Mouse (Mus musculus): ENCODE measurements around the gene Slc3a1. TPM values are rescaled to one million over a fixed set of nuclear protein-coding genes. Genes with fewer than 3 reads are reported as not detected.
A peak's percentile ranks its signal among the peaks of the same experiment; 100 is the strongest.

Slc3a1 gene
- polyA plus RNA-seq, 1 experiment from 2014 or later, result 0.49 TPM

DNA sequence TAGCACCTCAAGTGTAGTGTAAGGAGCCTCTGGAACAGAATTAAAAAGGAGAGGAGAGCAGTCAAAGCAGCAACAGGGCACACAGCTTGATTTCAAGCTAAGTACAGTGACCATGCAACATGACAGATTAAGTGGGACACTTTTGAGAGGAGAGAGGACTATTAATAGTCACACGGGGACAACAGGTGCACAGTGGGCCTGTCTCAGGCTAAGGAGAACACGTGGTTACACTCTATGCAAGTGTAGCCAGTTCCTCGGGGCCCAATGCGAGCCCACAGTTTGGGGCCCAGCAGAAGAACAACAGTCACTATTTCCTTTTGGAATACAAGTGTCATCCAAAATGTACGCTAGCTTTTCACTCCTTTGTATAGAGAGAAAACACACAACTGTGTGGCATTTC is 59.4 kb downstream of the Slc3a1 start:
- Histone ChIP-seq H3K4me1 (replicated peaks; ENCODE audit: control insufficient read depth, insufficient read depth, low read length) (no peaks in the 10 kb centered on the region), H3K27me3 (ENCODE audit: control insufficient read depth, insufficient read depth, low read length) (no peaks in the 10 kb centered on the region), H3K9ac (ENCODE audit: low read depth, low read length) (no peak overlapping the region), H3K4me2 (replicated peaks; ENCODE audit: low read depth, low read length) (no peak overlapping the region), H3K9me3 (ENCODE audit: control insufficient read depth, low read length) (no peaks in the 10 kb centered on the region), H3K4me3 (ENCODE audit: low read depth, low read length) (no peak overlapping the region), H3K36me3 (ENCODE audit: control insufficient read depth, insufficient read depth, low read length) (no peaks in the 10 kb centered on the region), H3K27ac (ENCODE audit: low read depth, low read length) (no peak overlapping the region)
- no peak for DNase-seq (ENCODE audit: low spot score)
- 92% methylated on average over 5 of the region's 5 CpGs for WGBS
- ATAC-seq (ENCODE audit: low FRiP score), result no peak

DNA sequence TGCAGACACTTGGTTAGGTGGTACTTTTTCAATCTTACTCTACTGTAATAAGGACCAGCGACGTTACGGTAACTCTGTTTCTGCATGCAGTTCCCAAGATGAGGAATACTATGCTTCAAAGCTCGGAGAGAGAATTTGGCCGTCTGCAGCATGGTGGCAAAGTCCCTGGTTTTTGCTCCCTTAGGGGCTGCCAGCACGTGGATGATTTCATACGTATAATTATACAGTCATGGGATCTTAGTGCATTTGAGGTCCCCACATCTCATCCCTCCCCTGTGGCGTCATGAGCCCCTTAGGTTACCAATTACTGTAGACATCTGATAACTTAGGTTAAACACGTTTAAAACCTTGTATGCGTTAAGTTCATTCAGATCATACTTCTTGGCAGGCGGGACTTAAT is 60.2 kb downstream of the Slc3a1 start:
- WGBS, result 92% methylated on average over 11 of the region's 11 CpGs
- no peak overlapping the region for H3K4me3 ChIP-seq (ENCODE audit: low read depth, low read length)
- H3K27ac ChIP-seq (ENCODE audit: low read depth, low read length), result no peak overlapping the region
- ATAC-seq (ENCODE audit: low FRiP score), result no peak
- H3K9me3 ChIP-seq (ENCODE audit: control insufficient read depth, low read length), result no peaks in the 10 kb centered on the region
- H3K4me2 ChIP-seq (replicated peaks; ENCODE audit: low read depth, low read length), result no peak overlapping the region
- no peak for DNase-seq (ENCODE audit: low spot score)
- no peaks in the 10 kb centered on the region for H3K4me1 ChIP-seq (replicated peaks; ENCODE audit: control insufficient read depth, insufficient read depth, low read length)
- no peak overlapping the region for H3K9ac ChIP-seq (ENCODE audit: low read depth, low read length)
- no peaks in the 10 kb centered on the region for H3K36me3 ChIP-seq (ENCODE audit: control insufficient read depth, insufficient read depth, low read length)
- H3K27me3 ChIP-seq (ENCODE audit: control insufficient read depth, insufficient read depth, low read length), result no peaks in the 10 kb centered on the region

DNA sequence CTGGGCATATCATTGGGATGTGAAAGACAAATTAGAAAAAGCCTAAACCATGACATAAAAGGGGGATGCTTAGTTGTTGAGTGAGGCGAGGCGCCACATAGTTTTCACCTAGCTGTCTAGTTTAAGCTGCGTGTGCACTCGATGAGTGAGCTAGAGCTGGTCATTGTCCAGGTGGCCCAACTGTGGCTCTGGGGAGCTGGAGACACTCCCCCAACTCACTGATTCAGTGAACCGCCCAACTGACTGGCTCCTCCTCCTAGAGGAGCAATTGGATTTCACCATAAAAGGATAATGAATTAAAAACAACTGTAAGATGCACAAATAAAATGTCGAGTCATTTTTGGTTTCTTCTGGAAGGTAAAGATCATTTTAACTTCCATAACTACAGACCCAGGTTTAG is 60.8 kb downstream of the Slc3a1 start:
- DNase-seq (ENCODE audit: low spot score) (no peak), ATAC-seq (ENCODE audit: low FRiP score) (no peak)
- Histone ChIP-seq H3K4me2 (replicated peaks; ENCODE audit: low read depth, low read length) (0 out of 2 replicates have a peak overlapping the region, but pooled peaks have one; percentile 68), H3K4me1 (replicated peaks; ENCODE audit: control insufficient read depth, insufficient read depth, low read length) (no peaks in the 10 kb centered on the region), H3K27ac (ENCODE audit: low read depth, low read length) (no peak overlapping the region), H3K9ac (ENCODE audit: low read depth, low read length) (no peak overlapping the region), H3K27me3 (ENCODE audit: control insufficient read depth, insufficient read depth, low read length) (no peaks in the 10 kb centered on the region), H3K36me3 (ENCODE audit: control insufficient read depth, insufficient read depth, low read length) (no peaks in the 10 kb centered on the region), H3K9me3 (ENCODE audit: control insufficient read depth, low read length) (no peaks in the 10 kb centered on the region), H3K4me3 (ENCODE audit: low read depth, low read length) (peak overlapping the region; percentile 63; the same call in 1 of the 2 replicates)
- WGBS, result 52% methylated on average over 6 of the region's 6 CpGs

DNA sequence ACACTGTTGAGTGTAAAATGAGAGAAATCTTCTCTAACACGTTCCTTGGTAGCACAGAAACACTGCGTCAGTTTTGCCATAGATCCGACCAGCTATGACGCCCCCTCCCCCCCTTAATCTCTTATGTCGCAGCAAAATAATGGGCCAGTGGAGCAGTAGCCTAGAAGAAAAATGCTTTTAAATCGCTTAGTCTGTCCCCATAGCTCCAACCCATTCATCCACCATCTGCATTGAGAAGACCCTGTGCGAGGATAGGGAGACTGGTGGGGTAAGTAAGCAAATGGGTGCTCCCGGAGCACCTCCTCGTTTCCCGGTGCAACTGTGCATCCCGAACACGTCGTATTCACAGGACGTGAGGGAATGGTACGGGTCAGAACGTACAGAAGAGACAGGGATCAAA is 61.4 kb downstream of the Slc3a1 start:
- under 1% methylated on average over 16 of the region's 16 CpGs for WGBS

DNA sequence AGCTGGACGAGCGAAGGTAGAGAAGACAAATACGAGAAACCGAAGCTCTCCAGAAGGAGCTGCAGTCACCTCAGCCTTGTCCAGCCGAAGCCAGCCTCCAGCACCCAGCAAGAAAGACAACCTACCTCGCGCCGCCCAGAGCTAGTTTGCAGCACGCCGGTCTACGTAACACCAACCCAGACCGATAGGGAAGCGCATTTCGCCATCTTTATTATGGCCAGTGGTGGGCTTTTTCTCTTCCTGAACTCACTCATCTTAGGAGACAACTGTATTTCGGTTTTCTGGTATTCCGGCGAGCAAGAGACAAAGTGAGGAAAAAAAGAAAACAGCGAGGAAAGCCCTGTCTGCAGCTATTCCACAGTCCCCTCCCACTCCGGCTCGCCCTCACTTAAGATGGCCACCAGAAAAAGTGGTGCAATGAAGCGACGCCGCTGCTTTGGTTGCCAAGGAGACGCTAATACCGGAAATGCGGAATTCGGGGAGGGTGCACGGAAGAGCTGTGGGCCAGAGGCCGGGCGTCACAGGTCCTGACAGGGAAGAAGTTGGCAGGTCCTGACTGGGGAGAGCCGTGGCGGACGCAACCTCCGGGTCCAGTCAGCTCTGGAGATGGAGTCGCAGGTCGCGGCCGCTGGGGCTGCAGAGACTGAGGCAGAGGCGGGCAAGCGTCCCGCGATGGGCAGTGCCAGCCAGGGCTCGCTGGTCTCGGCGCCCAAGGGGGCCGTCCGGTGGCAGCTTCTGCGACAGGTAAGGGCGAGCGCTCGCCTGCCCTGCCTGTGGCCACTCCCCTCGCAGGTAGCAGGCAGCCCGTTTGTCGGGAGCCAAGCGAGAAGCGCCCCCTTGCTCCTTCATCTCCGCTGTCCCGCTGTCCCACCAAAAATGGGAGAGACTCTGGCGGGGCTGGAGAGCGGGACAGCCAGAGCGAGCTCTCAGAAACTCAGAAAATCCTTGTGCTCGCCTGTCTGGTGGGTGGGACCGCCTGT is 62.2 kb downstream of the Slc3a1 start, which contains the start of the genes Prepl and Camkmt:
TSS of gene Prepl (minus strand) at position 122 of the 980 bp plus-strand sequence.
TSS of gene Camkmt (plus strand) at position 433 of the 980 bp plus-strand sequence.
- H3K36me3 ChIP-seq (ENCODE audit: control insufficient read depth, insufficient read depth, low read length), result no peaks in the 10 kb centered on the region
- H3K4me2 ChIP-seq (replicated peaks; ENCODE audit: low read depth, low read length), result peak within 1 kb of the TSS; percentile 68
- WGBS, result under 1% methylated on average over 63 of the region's 63 CpGs
- peak within 1 kb of the TSS; percentile 72 for H3K27ac ChIP-seq (ENCODE audit: low read depth, low read length)
- peak within 1 kb of the TSS; percentile 82 for H3K9ac ChIP-seq (ENCODE audit: low read depth, low read length)
- peak; percentile 97 for DNase-seq (ENCODE audit: low spot score)
- no peaks in the 10 kb centered on the region for H3K9me3 ChIP-seq (ENCODE audit: control insufficient read depth, low read length)
- H3K4me1 ChIP-seq (replicated peaks; ENCODE audit: control insufficient read depth, insufficient read depth, low read length), result no peaks in the 10 kb centered on the region
- ATAC-seq (ENCODE audit: low FRiP score), result peak; percentile 98
- H3K4me3 ChIP-seq (ENCODE audit: low read depth, low read length), result peak within 1 kb of the TSS; percentile 63
- H3K27me3 ChIP-seq (ENCODE audit: control insufficient read depth, insufficient read depth, low read length), result no peaks in the 10 kb centered on the region

More for the DNA sequence above, 61.4 kb downstream of the Slc3a1 start:
- Histone ChIP-seq H3K27me3 (ENCODE audit: control insufficient read depth, insufficient read depth, low read length) (no peaks in the 10 kb centered on the region), H3K27ac (ENCODE audit: low read depth, low read length) (peak overlapping the region; percentile 72), H3K9me3 (ENCODE audit: control insufficient read depth, low read length) (no peaks in the 10 kb centered on the region), H3K4me1 (replicated peaks; ENCODE audit: control insufficient read depth, insufficient read depth, low read length) (no peaks in the 10 kb centered on the region), H3K4me3 (ENCODE audit: low read depth, low read length) (peak overlapping the region; percentile 63), H3K36me3 (ENCODE audit: control insufficient read depth, insufficient read depth, low read length) (no peaks in the 10 kb centered on the region), H3K9ac (ENCODE audit: low read depth, low read length) (peak overlapping the region; percentile 82), H3K4me2 (replicated peaks; ENCODE audit: low read depth, low read length) (peak overlapping the region; percentile 68)
- DNase-seq (ENCODE audit: low spot score) (no peak), ATAC-seq (ENCODE audit: low FRiP score) (peak; percentile 28)

DNA sequence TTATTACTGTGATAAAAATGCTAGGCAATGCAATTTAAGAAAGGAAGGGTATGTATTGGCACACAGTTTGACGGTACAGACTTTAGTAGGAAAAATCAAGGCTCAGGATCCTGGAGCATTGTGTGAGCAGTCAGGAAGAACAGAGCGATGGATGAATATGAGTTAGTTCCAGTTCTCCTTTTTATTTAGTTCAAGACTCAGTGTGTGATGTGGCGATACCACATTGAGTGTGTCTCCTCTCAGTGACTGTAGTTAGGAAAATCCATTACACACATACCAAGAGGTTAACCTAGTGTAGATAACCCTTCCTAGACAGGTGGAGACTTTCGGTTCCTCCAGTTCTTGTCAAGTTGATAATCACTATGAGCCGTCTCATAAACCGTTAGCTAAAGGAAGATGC is 63.6 kb downstream of the Slc3a1 start:
- Histone ChIP-seq H3K36me3 (ENCODE audit: control insufficient read depth, insufficient read depth, low read length) (no peaks in the 10 kb centered on the region), H3K27ac (ENCODE audit: low read depth, low read length) (no peak overlapping the region), H3K27me3 (ENCODE audit: control insufficient read depth, insufficient read depth, low read length) (no peaks in the 10 kb centered on the region), H3K4me2 (replicated peaks; ENCODE audit: low read depth, low read length) (no peak overlapping the region), H3K4me1 (replicated peaks; ENCODE audit: control insufficient read depth, insufficient read depth, low read length) (no peaks in the 10 kb centered on the region), H3K9me3 (ENCODE audit: control insufficient read depth, low read length) (no peaks in the 10 kb centered on the region), H3K4me3 (ENCODE audit: low read depth, low read length) (no peak overlapping the region), H3K9ac (ENCODE audit: low read depth, low read length) (no peak overlapping the region)
- DNase-seq (ENCODE audit: low spot score), result no peak
- 90% methylated on average over 6 of the region's 6 CpGs for WGBS
- no peak for ATAC-seq (ENCODE audit: low FRiP score)

DNA sequence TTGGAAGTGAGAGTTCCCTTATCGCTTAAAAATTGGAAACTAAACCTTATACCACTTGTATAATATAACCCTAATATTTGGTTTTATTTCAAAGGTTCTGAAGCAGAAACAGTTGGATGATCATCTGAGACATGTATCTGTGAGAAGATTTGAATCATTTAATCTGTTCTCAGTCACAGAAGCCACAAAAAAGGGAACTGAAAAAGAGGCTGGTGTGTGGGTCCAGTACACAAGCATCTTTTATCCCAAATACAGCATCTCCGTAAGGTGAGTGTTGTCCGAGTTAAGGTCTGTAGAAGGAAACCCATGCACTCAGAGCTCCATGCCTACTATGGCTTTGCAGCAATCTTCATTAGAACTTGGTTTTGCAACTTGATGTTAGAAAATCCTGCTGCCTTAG is 68.2 kb downstream of the Slc3a1 start:
- H3K9me3 ChIP-seq (ENCODE audit: control insufficient read depth, low read length), result peaks cover 3% of the 10 kb centered on the region; the same call in 1 of the 2 replicates
- no peak overlapping the region for H3K4me2 ChIP-seq (replicated peaks; ENCODE audit: low read depth, low read length)
- 93% methylated on average over 3 of the region's 3 CpGs for WGBS
- no peaks in the 10 kb centered on the region for H3K27me3 ChIP-seq (ENCODE audit: control insufficient read depth, insufficient read depth, low read length)
- H3K4me3 ChIP-seq (ENCODE audit: low read depth, low read length), result no peak overlapping the region
- no peak overlapping the region for H3K9ac ChIP-seq (ENCODE audit: low read depth, low read length)
- peaks cover 3% of the 10 kb centered on the region; the same call in 1 of the 2 replicates for H3K36me3 ChIP-seq (ENCODE audit: control insufficient read depth, insufficient read depth, low read length)
- H3K27ac ChIP-seq (ENCODE audit: low read depth, low read length), result no peak overlapping the region
- DNase-seq (ENCODE audit: low spot score) (no peak), ATAC-seq (ENCODE audit: low FRiP score) (no peak)
- H3K4me1 ChIP-seq (replicated peaks; ENCODE audit: control insufficient read depth, insufficient read depth, low read length), result no peaks in the 10 kb centered on the region

DNA sequence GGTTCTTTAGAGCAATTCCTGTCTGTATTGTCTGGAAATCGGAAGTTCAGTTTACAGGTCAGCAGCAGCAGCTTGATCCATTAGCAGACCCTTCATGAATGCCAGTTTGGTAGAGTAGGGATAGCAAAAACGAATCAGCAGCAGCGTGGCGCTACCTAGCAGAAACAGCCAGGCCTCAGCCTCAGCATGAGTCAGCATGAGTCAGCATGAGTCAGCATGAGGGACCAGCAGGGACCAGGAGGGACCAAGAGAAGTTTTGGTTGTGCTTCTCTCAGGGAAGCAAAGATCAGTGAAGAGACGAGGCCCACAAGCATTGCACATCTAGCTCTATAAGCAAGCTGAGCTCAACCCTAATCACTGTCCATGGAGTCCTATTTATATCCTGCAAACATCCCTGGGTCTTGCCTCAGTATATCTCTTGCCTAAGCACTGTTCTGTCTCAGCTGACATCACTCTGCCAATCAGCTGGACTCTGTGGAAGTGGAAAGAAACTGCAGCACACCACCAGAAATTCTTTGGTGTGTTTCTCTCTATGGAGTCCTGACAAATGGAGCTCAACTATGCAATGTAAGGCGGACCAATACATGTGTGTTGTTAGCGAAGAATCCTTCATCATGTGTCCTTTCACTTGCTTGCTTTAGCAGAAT is 70.6 kb downstream of the Slc3a1 start:
- Histone ChIP-seq H3K36me3 (ENCODE audit: control insufficient read depth, insufficient read depth, low read length) (peaks cover 3% of the 10 kb centered on the region; the same call in 1 of the 2 replicates), H3K27ac (ENCODE audit: low read depth, low read length) (no peak overlapping the region), H3K4me1 (replicated peaks; ENCODE audit: control insufficient read depth, insufficient read depth, low read length) (no peaks in the 10 kb centered on the region), H3K9me3 (ENCODE audit: control insufficient read depth, low read length) (peaks cover 3% of the 10 kb centered on the region; the same call in 1 of the 2 replicates), H3K4me2 (replicated peaks; ENCODE audit: low read depth, low read length) (no peak overlapping the region), H3K9ac (ENCODE audit: low read depth, low read length) (no peak overlapping the region), H3K4me3 (ENCODE audit: low read depth, low read length) (no peak overlapping the region), H3K27me3 (ENCODE audit: control insufficient read depth, insufficient read depth, low read length) (no peaks in the 10 kb centered on the region)
- ATAC-seq (ENCODE audit: low FRiP score) (no peak), DNase-seq (ENCODE audit: low spot score) (no peak)
- 96% methylated on average over 7 of the region's 7 CpGs for WGBS

All from hindbrain, embryonic 11.5 days (tissue).